Mouse (Mus musculus) bone marrow, adult 2 months (tissue): ENCODE measurements around the gene Gm36079. TPM values are rescaled to one million over a fixed set of nuclear protein-coding genes. Genes with fewer than 3 reads are reported as not detected.
"Not testable (repeated sequence)": the region's sequence is repeated elsewhere in the genome, so short reads cannot be mapped to it uniquely, and the experiment has no call there.

Experiments
- H3K27ac ChIP-seq: fragments of 200-500 bp; 2 replicates; pipeline ENCODE4 v1.5.1; 2012; ENCODE audit warnings: low read depth, mild to moderate bottlenecking, control low read depth, inconsistent platforms, low read length; ENCODE audit not compliant: control insufficient read depth, poor library complexity, insufficient read depth
- H3K4me1 ChIP-seq: fragments of 200-500 bp; 2 replicates; pipeline ENCODE4 v1.6.1; 2011; ENCODE audit warnings: low read length; ENCODE audit not compliant: control insufficient read depth, insufficient read depth
- H3K4me3 ChIP-seq: fragments of 200-500 bp; replicated peaks from 2 replicates; pipeline ENCODE3; 2011; ENCODE audit warnings: mild to moderate bottlenecking, low read depth, low read length, control low read depth; ENCODE audit not compliant: control insufficient read depth
- WGBS: fragments of 180-500 bp; shearing (Covaris S2); methylation state at CpG from one replicate; pipeline ENCODE4 v1.1.7; 2018; 5-methylcytosine and 5-hydroxymethylcytosine counted together
- polyA plus RNA-seq: library from polyadenylated mRNA; stranded (reverse); fragments of >200 nt; gene quantifications from 2 replicates; pipeline ENCODE4 v1.2.4, GENCODE M21; 2011; ENCODE audit warnings: low replicate concordance; ENCODE audit not compliant: missing spikeins, insufficient read depth, insufficient read length

Gm36079 gene
- polyA plus RNA-seq, 1 experiment = not detected

GRCm38 (mm10) chr13:119998442-119999086 lies 28.2 kb downstream of the Gm36079 start:
- H3K4me3 ChIP-seq, H3K27ac ChIP-seq, H3K4me1 ChIP-seq: not testable (repeated sequence)
- no CpG with 5 or more reads among the region's 22 CpGs for WGBS

GRCm38 (mm10) chr13:119991917-119992496 lies 34.8 kb downstream of the Gm36079 start:
- not testable (repeated sequence) for H3K27ac ChIP-seq, H3K4me1 ChIP-seq, H3K4me3 ChIP-seq
- no CpG with 5 or more reads among the region's 10 CpGs for WGBS

- no CpG with 5 or more reads among the region's 13 CpGs for WGBS
- not testable (repeated sequence) for H3K27ac ChIP-seq, H3K4me3 ChIP-seq, H3K4me1 ChIP-seq
These were observed 35.5 kb downstream of the Gm36079 start for GRCm38 (mm10) chr13:119991264-119991663.

Other genes starting within 250 kb of the Gm36079 start
- gene Zfp131, start 236.1 kb downstream of the Gm36079 start, polyA plus RNA-seq = 12.6 and 13.8 TPM in 2 replicates
- gene AF067063, start 196.8 kb downstream of the Gm36079 start, polyA plus RNA-seq = not detected in 2 replicates
- not detected in 2 replicates for gene D13Ertd608e, start 191.0 kb downstream of the Gm36079 start, polyA plus RNA-seq
- gene Tcstv1, start 132.2 kb downstream of the Gm36079 start, polyA plus RNA-seq = not detected in 2 replicates
- not detected in 2 replicates for gene Gm21761, start 97.7 kb downstream of the Gm36079 start, polyA plus RNA-seq
- gene B020031M17Rik, start 76.2 kb downstream of the Gm36079 start, polyA plus RNA-seq = not detected in 2 replicates
- gene Gm21188, start 25.2 kb upstream of the Gm36079 start, polyA plus RNA-seq = 15.0 and 34.3 TPM in 2 replicates
- gene Gm20767, start 113.2 kb upstream of the Gm36079 start, polyA plus RNA-seq = not detected in 2 replicates
- not detected in 2 replicates for gene Gm21818, start 145.4 kb upstream of the Gm36079 start, polyA plus RNA-seq
- 5.7 TPM in 1 of 2 replicates, not detected in the other for gene Gm21762, start 188.9 kb upstream of the Gm36079 start, polyA plus RNA-seq
- not detected in 2 replicates for gene Gm21731, start 212.1 kb upstream of the Gm36079 start, polyA plus RNA-seq
- 1.7 TPM in 1 of 2 replicates, not detected in the other for gene AF067061, start 236.1 kb upstream of the Gm36079 start, polyA plus RNA-seq